Mouse (Mus musculus): ENCODE results near the gene Sar1a. TPM values are rescaled to one million over a fixed set of nuclear protein-coding genes. Genes with fewer than 3 reads are reported as not detected.

Sar1a gene
- total RNA-seq (2021): 100 to 1,000 TPM; 135 to 139 TPM

DNA sequence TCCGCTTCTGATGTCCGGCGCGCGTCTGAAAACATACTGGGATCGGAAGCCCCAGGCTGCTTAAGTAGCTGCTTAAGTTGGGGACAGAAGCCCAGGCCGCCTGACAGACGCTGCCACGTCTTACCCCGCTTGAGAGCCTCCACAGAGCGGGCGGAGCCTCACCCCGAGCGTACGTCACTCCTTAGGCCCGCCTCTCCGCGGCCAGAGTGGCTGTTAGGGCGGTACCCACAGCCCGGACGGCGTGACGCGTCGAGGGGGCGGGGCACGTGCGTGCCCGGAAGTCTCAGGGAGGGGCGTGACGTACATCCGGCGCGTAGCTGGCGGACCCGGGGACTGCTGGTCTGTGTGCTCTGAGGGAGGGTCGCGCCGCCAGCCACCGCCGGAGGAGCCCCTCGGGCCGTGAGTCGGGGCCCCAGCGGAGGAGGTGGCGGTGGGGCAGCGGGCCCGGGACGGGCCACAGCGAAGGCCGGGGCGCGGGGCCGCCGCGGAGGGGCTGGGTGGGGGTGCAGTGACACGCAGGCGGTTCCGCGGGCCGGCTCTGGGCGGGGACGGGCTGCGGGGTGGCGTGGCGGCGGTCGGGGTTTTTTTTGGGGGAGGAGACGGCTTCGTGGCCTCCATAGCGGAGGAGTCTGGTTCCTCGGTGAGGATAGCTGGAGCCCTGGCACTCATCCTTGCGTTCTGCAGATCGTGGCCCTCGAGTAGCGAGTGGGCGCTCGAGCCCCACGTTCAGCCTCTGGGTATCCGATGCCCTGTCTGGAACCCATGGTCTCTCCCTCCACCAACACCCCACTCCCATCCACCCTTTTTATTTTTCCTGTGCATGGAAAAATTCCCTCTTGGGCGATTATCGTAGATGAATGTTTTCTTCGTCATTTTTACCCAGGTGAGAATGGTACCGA is at the start of gene Sar1a:
TSS of gene Sar1a (plus strand) at position 285 of the 899 bp plus-strand sequence.
- DNase-seq: peak; percentile 98
- intact Hi-C loops (cut with DNase I): no loop called here

GRCm38 (mm10) chr10:61632445-61632844 is 47.7 kb upstream of the Sar1a start:
- no peak for DNase-seq
- intact Hi-C loops (cut with DNase I): no loop called here

DNA sequence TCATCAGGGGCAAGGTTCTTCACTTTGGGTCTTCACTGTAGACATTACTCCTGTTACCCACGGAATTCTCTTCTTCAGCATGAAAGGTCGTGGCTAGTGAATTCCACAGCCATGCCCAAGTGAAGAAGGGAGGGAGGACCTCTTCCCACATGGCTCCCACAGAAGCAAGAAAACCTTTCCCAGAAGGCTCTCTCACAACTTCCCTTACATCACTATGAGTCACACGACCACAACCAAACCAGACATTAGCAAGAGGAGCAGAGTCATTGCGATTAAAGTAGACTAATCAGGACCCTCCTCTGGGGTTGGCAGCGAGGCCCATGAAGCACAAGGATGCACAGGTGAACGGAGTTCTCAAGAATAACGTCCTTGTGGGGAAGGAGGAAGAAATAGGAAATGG is 43.0 kb upstream of the Sar1a start:
- intact Hi-C loops (cut with DNase I): no loop called here
- DNase-seq: no peak

DNA sequence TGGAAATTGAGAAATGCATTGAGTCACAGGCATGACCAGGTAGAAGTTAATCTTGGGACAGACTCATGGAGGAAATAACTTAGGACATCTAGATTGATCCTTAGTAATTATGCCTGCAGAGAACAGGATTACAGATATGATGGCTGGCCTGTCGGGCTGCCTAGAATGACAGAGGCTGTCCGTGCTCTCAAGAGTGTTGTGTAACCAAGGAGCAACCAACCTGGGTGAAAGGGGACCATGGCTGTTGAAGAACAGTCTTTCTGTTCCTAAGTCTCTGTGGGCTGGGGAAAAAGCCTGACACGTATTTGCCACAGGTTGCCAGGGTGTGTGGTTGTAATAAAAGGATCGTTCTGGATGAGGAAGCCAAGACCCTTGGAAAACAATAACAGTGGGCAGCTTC is 39.7 kb upstream of the Sar1a start:
- intact Hi-C loops (cut with DNase I): no loop called here
- no peak for DNase-seq

DNA sequence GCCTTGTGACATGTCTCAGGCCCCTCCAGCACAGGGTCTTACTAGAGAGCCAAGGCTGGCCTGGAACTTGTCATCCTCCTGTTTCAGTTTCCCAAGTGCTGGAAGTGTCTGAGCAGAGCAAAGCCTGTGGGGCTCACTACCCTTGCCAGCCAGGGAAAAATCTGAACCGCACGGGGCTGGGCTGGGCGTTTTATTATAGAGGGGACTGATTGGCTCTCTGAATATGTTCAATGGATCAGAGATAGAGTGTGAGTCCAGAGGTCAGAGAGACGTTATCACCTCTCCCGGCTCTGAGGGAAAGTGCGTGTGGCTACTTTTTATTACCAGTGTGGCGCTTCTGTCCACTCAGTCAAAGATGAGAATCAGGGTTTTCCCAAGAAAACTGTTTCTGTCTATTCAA is 33.5 kb upstream of the Sar1a start:
- intact Hi-C loops (cut with DNase I): no loop called here
- no peak for DNase-seq

- peak; percentile 92 for DNase-seq
- intact Hi-C loops (cut with DNase I): no loop called here
Observed at GRCm38 (mm10) chr10:61647790-61648736, 32.0 kb upstream of the Sar1a start, which contains the start of gene Ppa1. Gene Ppa1, plus strand, starts transcription at chr10:61648552.

DNA sequence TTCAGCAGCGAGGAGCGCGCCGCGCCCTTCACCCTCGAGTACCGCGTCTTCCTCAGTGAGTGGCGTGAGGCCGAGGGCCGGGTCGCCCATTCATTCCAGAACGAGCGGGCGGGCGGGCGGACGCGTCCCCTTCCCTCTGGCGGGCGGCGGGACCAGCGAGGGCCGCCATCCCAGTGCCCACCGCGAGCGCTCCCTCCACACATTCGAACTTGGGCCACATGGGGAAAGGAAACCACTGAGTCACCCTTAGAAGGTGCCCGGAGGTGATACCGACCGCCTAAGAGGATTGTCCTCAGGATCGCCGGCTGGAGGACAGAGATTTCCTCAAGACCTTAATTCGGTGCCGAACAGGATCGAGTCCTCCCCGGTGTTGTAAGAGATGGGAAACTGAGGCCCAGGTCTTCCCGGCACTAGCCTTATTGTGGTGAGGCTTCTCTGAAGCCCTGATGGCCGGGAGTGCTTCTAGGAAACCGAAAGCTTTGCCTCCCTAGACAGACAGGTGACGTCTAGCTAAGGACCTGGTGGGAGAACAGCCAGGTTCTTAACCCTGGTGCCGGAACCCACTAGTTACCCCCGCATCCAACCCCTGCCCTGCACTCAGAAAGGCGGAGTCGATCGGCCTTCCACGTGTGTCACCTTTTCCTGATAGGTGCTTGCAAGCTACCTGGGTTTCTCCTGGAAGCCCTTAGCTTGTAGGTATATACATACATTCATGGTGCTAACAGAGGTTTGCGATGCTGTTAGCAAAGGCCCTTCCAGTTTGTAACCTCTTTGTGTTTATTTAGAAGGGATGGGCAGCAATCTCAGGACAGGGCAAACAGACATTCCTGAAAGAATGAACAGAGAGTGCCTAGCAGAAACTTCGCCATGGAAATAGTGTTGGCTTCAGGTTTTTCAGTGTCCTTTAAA is 31.1 kb upstream of the Sar1a start:
- DNase-seq: no peak
- intact Hi-C loops (cut with DNase I): no loop called here

DNA sequence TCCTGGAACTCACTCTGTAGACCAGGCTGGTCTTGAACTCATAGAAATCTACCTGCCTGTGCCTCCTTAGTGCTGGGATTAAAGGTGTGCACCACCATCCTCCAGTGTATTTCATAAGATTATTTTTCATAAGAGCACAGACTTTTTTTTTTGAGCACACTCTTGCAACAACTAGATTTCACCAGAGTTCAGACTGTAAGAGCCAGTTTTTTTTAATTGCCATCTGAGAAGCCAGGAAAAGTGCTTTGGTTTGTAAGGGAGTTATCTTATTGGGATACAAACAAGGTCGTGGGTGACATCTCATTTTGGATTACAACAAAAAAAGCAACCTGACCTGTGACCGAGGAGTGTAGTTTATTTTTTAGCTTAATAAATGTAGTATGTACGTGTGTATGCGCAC is 26.0 kb upstream of the Sar1a start:
- intact Hi-C loops (cut with DNase I): loop anchor here (10.0 kb wide), 1 partner anchor 309 kb away; no protein-coding TSS in a partner anchor
- DNase-seq: no peak

- intact Hi-C loops (cut with DNase I): loop anchor here (5.0 to 10.0 kb wide), 2 partner anchors 47 to 310 kb away; no protein-coding TSS in a partner anchor
- no peak for DNase-seq
Observed at GRCm38 (mm10) chr10:61654691-61655090, 25.4 kb upstream of the Sar1a start.

- DNase-seq: no peak
- intact Hi-C loops (cut with DNase I): loop anchor here (5.0 to 10.0 kb wide), 2 partner anchors 48 to 310 kb away; no protein-coding TSS in a partner anchor
Observed at GRCm38 (mm10) chr10:61655188-61655587, 24.9 kb upstream of the Sar1a start.

- DNase-seq: no peak
- intact Hi-C loops (cut with DNase I): loop anchor here (5.0 to 10.0 kb wide), 2 partner anchors 50 to 312 kb away; no protein-coding TSS in a partner anchor
Observed at GRCm38 (mm10) chr10:61656928-61657882, 22.9 kb upstream of the Sar1a start.

DNA sequence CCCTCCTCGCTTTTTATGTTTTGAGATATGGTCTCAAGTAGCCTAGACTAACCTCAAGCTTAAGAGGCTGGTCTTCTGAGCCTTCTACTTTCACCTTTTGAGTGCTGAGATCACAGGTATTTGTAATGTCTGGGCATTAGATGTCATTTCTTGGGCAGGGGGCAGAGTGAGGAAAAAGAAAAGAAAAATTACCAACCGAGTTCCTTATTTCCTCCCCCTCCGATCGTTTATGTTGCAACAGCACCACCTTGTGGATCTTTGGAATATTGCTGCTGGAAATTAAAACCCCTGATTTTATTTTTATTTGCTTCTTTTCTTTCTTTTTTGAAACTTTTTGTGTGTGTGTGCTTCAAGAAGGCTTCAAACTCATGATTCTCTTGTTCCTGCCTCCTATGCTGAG is 22.1 kb upstream of the Sar1a start:
- intact Hi-C loops (cut with DNase I): loop anchor here (5.0 to 10.0 kb wide), 2 partner anchors 51 to 313 kb away; no protein-coding TSS in a partner anchor
- DNase-seq: no peak

DNA sequence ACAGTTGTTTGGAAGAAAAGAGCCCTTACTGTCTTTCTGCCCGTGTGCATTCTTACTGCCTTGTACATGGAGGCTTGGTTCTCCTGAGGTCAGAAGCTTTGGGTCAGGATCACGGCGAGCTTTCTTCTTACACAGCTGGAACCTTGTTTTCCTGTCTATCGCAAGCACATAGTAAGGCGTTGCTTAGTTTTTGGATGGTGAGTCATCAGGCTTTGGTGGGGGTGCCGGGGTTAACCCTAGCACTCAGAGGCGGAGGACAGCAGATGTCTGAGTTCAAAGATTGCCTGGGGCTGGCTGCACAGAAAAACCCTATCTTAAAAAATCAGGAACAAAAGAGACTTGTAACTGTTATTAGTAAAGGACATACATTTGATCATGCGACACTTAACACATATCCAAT is 18.2 kb upstream of the Sar1a start:
- DNase-seq: no peak
- intact Hi-C loops (cut with DNase I): no loop called here

GRCm38 (mm10) chr10:61662391-61662988 is 17.6 kb upstream of the Sar1a start:
- intact Hi-C loops (cut with DNase I): no loop called here
- no peak for DNase-seq

DNA sequence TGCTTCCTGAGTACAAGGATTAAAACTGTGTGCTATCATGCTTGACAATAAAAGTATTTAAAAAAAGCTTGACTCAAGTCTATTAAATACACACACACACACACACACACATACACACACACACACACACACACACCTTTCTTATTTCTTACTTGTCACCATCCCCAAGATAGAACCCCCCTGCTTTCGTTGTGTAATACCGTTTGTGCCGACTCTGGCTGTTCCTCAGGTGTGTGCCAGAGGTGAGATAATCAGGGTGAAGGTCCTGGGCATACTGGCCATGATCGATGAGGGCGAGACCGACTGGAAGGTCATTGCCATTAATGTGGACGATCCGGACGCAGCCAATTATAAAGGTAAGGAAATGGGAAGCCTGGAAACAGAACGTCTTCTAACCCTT is 15.0 kb upstream of the Sar1a start:
- DNase-seq: no peak
- intact Hi-C loops (cut with DNase I): no loop called here

- intact Hi-C loops (cut with DNase I): no loop called here
- DNase-seq: no peak
Observed at GRCm38 (mm10) chr10:61665651-61666050, 14.4 kb upstream of the Sar1a start.

- no peak for DNase-seq
- intact Hi-C loops (cut with DNase I): no loop called here
Observed at GRCm38 (mm10) chr10:61669289-61669688, 10.8 kb upstream of the Sar1a start.

DNA sequence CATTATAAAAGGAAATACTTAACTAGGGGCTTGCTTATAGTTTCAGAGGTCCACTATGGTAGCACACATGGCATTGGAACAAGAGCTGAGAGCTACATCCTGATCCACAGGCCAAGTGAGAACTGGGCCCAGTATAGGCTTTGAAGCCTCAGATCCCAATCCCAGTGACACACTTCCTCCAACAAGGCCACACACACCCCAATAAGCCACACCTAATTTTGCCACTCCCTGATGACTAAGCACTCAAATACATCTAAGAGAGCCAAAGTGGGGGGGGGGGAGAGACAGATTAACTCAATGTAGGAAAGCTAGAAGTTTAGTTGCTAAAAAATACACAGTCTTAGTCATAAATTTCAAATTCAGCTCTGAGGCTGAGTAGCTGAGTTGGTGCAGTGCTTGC is 10.2 kb upstream of the Sar1a start:
- no peak for DNase-seq
- intact Hi-C loops (cut with DNase I): no loop called here

All from left cerebral cortex, postnatal 4 days (tissue).